Mouse (Mus musculus): ENCODE data around the gene Pacs1.

- TF ChIP-seq POLR2A (IDR thresholded peaks at IDR 0.05; ENCODE audit: control insufficient read depth, extremely low read depth, insufficient read depth, low read length, poor library complexity): no peak
- TF ChIP-seq CTCF (IDR thresholded peaks at IDR 0.05; ENCODE audit: borderline replicate concordance, control insufficient read depth, extremely low read depth, insufficient read depth, low read length, poor library complexity): no peak
These were observed 178.0 kb downstream of the Pacs1 start for GRCm38 (mm10) chr19:5094746-5095417.

Measured in thymus, adult 2 months (tissue).